Comparison of ENCODE assay signal across 26 mouse cellular contexts in the genomic region with DNA sequence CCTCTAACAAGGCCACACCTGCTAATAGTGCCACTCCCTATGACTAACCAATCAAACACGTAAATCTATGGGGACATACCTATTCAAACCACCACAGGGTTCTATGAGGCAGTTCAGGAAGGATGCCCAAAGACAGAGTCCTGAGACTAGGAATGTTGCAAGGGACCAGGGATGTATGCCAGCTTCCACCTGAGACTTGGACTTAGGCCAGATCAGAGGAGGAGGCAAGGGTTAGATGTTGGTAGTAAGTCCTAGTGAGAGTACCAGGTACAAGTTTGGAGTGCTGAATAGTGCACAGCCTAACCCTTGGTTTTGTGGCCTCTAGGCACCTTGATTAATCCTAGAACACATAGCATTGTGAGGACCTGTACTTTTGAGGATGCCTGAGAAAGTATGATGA. TPM values are rescaled to one million over a fixed set of nuclear protein-coding genes. Genes with fewer than 3 reads are reported as not detected.
DNase-seq lines count a peak whose midpoint lies in the region; ATAC-seq and TF ChIP-seq lines count a peak whose summit lies in the region.
"Had no signal": no experiment of that assay in that cellular context is flagged by ENCODE, and none has a peak within 500 bp of the region (broad histone marks: within the 10 kb centered on the region; RNA-seq: fewer than 3 reads in every experiment).

No protein-coding gene starts in this region.

- intact Hi-C loops in heart, adult 2 months (cut with DNase I): no loop called here

- no peak overlapping the region for H3K4me3 ChIP-seq in liver, adult 2 months (ENCODE audit: insufficient read depth, low read depth, low read length)
- no peak overlapping the region for H3K4me3 ChIP-seq in liver, postnatal 0 days (ENCODE audit: low read depth, low read length)
- no peak overlapping the region for H3K4me3 ChIP-seq in cerebellum, adult 2 months (replicated peaks; ENCODE audit: insufficient read depth, low read depth, low read length)
- H3K4me3 ChIP-seq in heart, adult 2 months: no peak overlapping the region
- H3K4me3 ChIP-seq: embryonic facial prominence, embryonic 10.5 days; forebrain, embryonic 13.5 days; heart, embryonic 10.5 days; hindbrain, embryonic 13.5 days had no signal

- 73% methylated on average over 1 of the region's 1 CpGs for WGBS in liver, adult 2 months
- WGBS in liver, postnatal 0 days (ENCODE audit: insufficient replicate concordance): 79% methylated on average over 1 of the region's 1 CpGs
- 17% methylated on average over 1 of the region's 1 CpGs for WGBS in cerebellum, adult 2 months
- 54% methylated on average over 1 of the region's 1 CpGs for WGBS in heart, adult 2 months

- no peak for TF ChIP-seq CTCF in liver, adult 2 months (IDR thresholded peaks at IDR 0.05; ENCODE audit: low read depth, low read length)
- TF ChIP-seq CTCF in liver, postnatal 0 days (IDR thresholded peaks at IDR 0.05; ENCODE audit: low read depth): no peak
- no peak for TF ChIP-seq CTCF in cerebellum, adult 2 months (IDR thresholded peaks at IDR 0.05; ENCODE audit: borderline replicate concordance, insufficient read depth, low read depth, low read length)
- TF ChIP-seq CTCF in heart, adult 2 months (IDR thresholded peaks at IDR 0.05): no peak

- no peak for TF ChIP-seq POLR2A in liver, adult 2 months (IDR thresholded peaks at IDR 0.05; ENCODE audit: extremely low read depth, insufficient read depth, low read length)
- no peak for TF ChIP-seq POLR2A in cerebellum, adult 2 months (IDR thresholded peaks at IDR 0.05; ENCODE audit: borderline replicate concordance, insufficient read depth, low read length)
- no peak for TF ChIP-seq POLR2A in heart, adult 2 months (IDR thresholded peaks at IDR 0.05; ENCODE audit: insufficient read depth, low read depth, low read length)

- no peaks in the 10 kb centered on the region for H3K9me3 ChIP-seq in liver, postnatal 0 days (ENCODE audit: low read length)
- H3K9me3 ChIP-seq: embryonic facial prominence, embryonic 10.5 days; forebrain, embryonic 13.5 days; heart, embryonic 10.5 days; hindbrain, embryonic 13.5 days had no signal

- no peaks in the 10 kb centered on the region for H3K27me3 ChIP-seq in liver, adult 2 months (ENCODE audit: control insufficient read depth, insufficient read depth, low read length)
- no peaks in the 10 kb centered on the region for H3K27me3 ChIP-seq in liver, postnatal 0 days (ENCODE audit: insufficient read depth, low read length)
- no peaks in the 10 kb centered on the region for H3K27me3 ChIP-seq in cerebellum, adult 2 months (ENCODE audit: control insufficient read depth, insufficient read depth, low read length)
- H3K27me3 ChIP-seq in heart, adult 2 months (ENCODE audit: control insufficient read depth, insufficient read depth, low read length): peaks cover 2% of the 10 kb centered on the region; the same call in 1 of the 2 replicates
- H3K27me3 ChIP-seq: hindbrain, embryonic 13.5 days had no signal

- peak; percentile 20 for DNase-seq in liver, adult 2 months (ENCODE audit: extremely low read depth, low read depth, low spot score)
- no peak for DNase-seq in liver, postnatal 0 days
- DNase-seq in cerebellum, adult 2 months: peak; percentile 66 to 71
- peak; percentile 76 to 81 for DNase-seq in cerebellum, postnatal 14 days
- no peak for DNase-seq in heart, adult 9 months (ENCODE audit: low spot score in 2 of 2)
- no peak for DNase-seq in heart, adult 2 months
- DNase-seq: adrenal gland, postnatal 14 days; forebrain, postnatal 0 days; gastrocnemius, postnatal 14 days; heart, postnatal 10 days; kidney, adult 18-20 months had no signal

- H3K9ac ChIP-seq in liver, adult 2 months (ENCODE audit: low read depth, low read length): no peak overlapping the region
- H3K9ac ChIP-seq in liver, postnatal 0 days (replicated peaks): no peak overlapping the region
- no peak overlapping the region for H3K9ac ChIP-seq in heart, adult 2 months (ENCODE audit: low read depth, low read length)
- H3K9ac ChIP-seq: forebrain, embryonic 13.5 days; forebrain, postnatal 0 days; hindbrain, embryonic 13.5 days had no signal

- no peak for TF ChIP-seq EP300 in liver, postnatal 0 days (IDR thresholded peaks at IDR 0.05; ENCODE audit: low read depth)
- TF ChIP-seq EP300 in heart, adult 2 months (IDR thresholded peaks at IDR 0.05; ENCODE audit: insufficient read depth, low read depth, low read length): no peak

- ATAC-seq in liver, postnatal 0 days: no peak
- ATAC-seq in CD4-positive, CD25-positive, alpha-beta regulatory T cell, adult 4 months: no peak
- ATAC-seq: forebrain, embryonic 13.5 days; forebrain, postnatal 0 days; hindbrain, postnatal 0 days had no signal

- no peaks in the 10 kb centered on the region for H3K79me2 ChIP-seq in liver, adult 2 months (ENCODE audit: control insufficient read depth, insufficient read depth, low read length)
- no peaks in the 10 kb centered on the region for H3K79me2 ChIP-seq in heart, adult 2 months (replicated peaks; ENCODE audit: control insufficient read depth, insufficient read depth, low read length)

- no peaks in the 10 kb centered on the region for H3K36me3 ChIP-seq in liver, adult 2 months (ENCODE audit: control insufficient read depth, insufficient read depth, low read length)
- no peaks in the 10 kb centered on the region for H3K36me3 ChIP-seq in liver, postnatal 0 days (replicated peaks; ENCODE audit: insufficient read depth, low read length)
- no peaks in the 10 kb centered on the region for H3K36me3 ChIP-seq in heart, adult 2 months (ENCODE audit: control insufficient read depth, insufficient read depth, low read length)
- H3K36me3 ChIP-seq: embryonic facial prominence, embryonic 10.5 days; heart, embryonic 10.5 days; hindbrain, embryonic 13.5 days had no signal

- H3K4me1 ChIP-seq in liver, adult 2 months (ENCODE audit: control insufficient read depth, insufficient read depth, low read length): no peaks in the 10 kb centered on the region
- H3K4me1 ChIP-seq in liver, postnatal 0 days (ENCODE audit: insufficient read depth): no peaks in the 10 kb centered on the region
- peaks cover 5% of the 10 kb centered on the region; the same call in 1 of the 2 replicates for H3K4me1 ChIP-seq in cerebellum, adult 2 months (ENCODE audit: control insufficient read depth, insufficient read depth, low read length)
- no peaks in the 10 kb centered on the region for H3K4me1 ChIP-seq in heart, adult 2 months (ENCODE audit: control insufficient read depth, insufficient read depth, low read length)
- H3K4me1 ChIP-seq: embryonic facial prominence, embryonic 10.5 days; forebrain, embryonic 13.5 days; heart, embryonic 10.5 days; hindbrain, embryonic 13.5 days had no signal

- H3K27ac ChIP-seq in liver, adult 2 months (replicated peaks; ENCODE audit: insufficient read depth, low read depth, low read length): no peak overlapping the region
- no peak overlapping the region for H3K27ac ChIP-seq in liver, postnatal 0 days (ENCODE audit: low read depth)
- no peak overlapping the region for H3K27ac ChIP-seq in cerebellum, adult 2 months (ENCODE audit: insufficient read depth, low read length)
- H3K27ac ChIP-seq in heart, adult 2 months: no peak overlapping the region
- H3K27ac ChIP-seq: embryonic facial prominence, embryonic 10.5 days; forebrain, embryonic 13.5 days; heart, embryonic 10.5 days; hindbrain, embryonic 13.5 days; hindbrain, postnatal 0 days had no signal

- H3K4me2 ChIP-seq in liver, postnatal 0 days (ENCODE audit: low read depth, low read length): no peak overlapping the region
- H3K4me2 ChIP-seq: forebrain, embryonic 13.5 days; hindbrain, embryonic 13.5 days had no signal

RNA-seq across cellular contexts. Expression of gene Myt1, which starts 10.5 kb away (rescaled TPM):
- total RNA-seq in liver, adult 2 months (2014; rRNA removed): not detected in 2 replicates
- not detected in 2 replicates for polyA plus RNA-seq in liver, adult 2 months (2012; rRNA removed)
- not detected in 2 replicates for polyA plus RNA-seq in liver, postnatal 0 days (2015; fragmentation: Nextera tagmentation; extraction: Ambion mirVana)
- polyA plus RNA-seq in cerebellum, adult 2 months (2012; rRNA removed): 44.2 and 47.5 TPM in 2 replicates
- polyA plus RNA-seq in CD4-positive, CD25-positive, alpha-beta regulatory T cell, adult 4 months (2017; shearing (Covaris generic)): not detected
- total RNA-seq in heart, adult 2 months (2021): not detected
- 0.02 TPM in 1 of 2 replicates, not detected in the other for polyA plus RNA-seq in heart, adult 2 months (2012; rRNA removed)
- total RNA-seq: gastrocnemius, adult 18-20 months; gastrocnemius, postnatal 14 days; heart, postnatal 10 days; hematopoietic stem cell, adult 5-6 weeks; MEL had no signal
- polyA plus RNA-seq: gonadal fat pad, adult 2 months; kidney, embryonic 14.5 days had no signal

RNA-seq across cellular contexts. Expression of gene Oprl1, which starts 37.8 kb away (rescaled TPM):
- 0.13 TPM in 1 of 2 replicates, not detected in the other for total RNA-seq in liver, adult 2 months (2014; rRNA removed)
- 0.06 TPM in 1 of 2 replicates, not detected in the other for polyA plus RNA-seq in liver, adult 2 months (2012; rRNA removed)
- 0.07 and 0.17 TPM in 2 replicates for polyA plus RNA-seq in liver, postnatal 0 days (2015; fragmentation: Nextera tagmentation; extraction: Ambion mirVana)
- polyA plus RNA-seq in cerebellum, adult 2 months (2012; rRNA removed): 28.6 and 35.1 TPM in 2 replicates
- not detected for polyA plus RNA-seq in CD4-positive, CD25-positive, alpha-beta regulatory T cell, adult 4 months (2017; shearing (Covaris generic))
- total RNA-seq in heart, adult 2 months (2021): not detected
- not detected in 2 replicates for polyA plus RNA-seq in heart, adult 2 months (2012; rRNA removed)
- total RNA-seq: gastrocnemius, adult 18-20 months; gastrocnemius, postnatal 14 days; heart, postnatal 10 days; hematopoietic stem cell, adult 5-6 weeks had no signal

RNA-seq across cellular contexts. Expression of gene Lkaaear1, which starts 54.4 kb away (rescaled TPM):
- total RNA-seq in liver, adult 2 months (2014; rRNA removed): not detected in 2 replicates
- not detected in 2 replicates for polyA plus RNA-seq in liver, adult 2 months (2012; rRNA removed)
- not detected in 2 replicates for polyA plus RNA-seq in liver, postnatal 0 days (2015; fragmentation: Nextera tagmentation; extraction: Ambion mirVana)
- polyA plus RNA-seq in cerebellum, adult 2 months (2012; rRNA removed): not detected in 2 replicates
- polyA plus RNA-seq in CD4-positive, CD25-positive, alpha-beta regulatory T cell, adult 4 months (2017; shearing (Covaris generic)): not detected
- total RNA-seq in heart, adult 2 months (2021): not detected
- polyA plus RNA-seq in heart, adult 2 months (2012; rRNA removed): 0.27 TPM in 1 of 2 replicates, not detected in the other
- total RNA-seq: adrenal gland, adult 18-20 months; adrenal gland, postnatal 14 days; forebrain, postnatal 0 days; gastrocnemius, adult 18-20 months; gastrocnemius, postnatal 14 days; heart, postnatal 10 days; hematopoietic stem cell, adult 5-6 weeks; hindbrain, postnatal 0 days; MEL had no signal
- polyA plus RNA-seq: embryonic facial prominence, embryonic 10.5 days; embryonic facial prominence, embryonic 14.5 days; forebrain, embryonic 13.5 days; forebrain, postnatal 0 days; heart, embryonic 10.5 days; heart, embryonic 14.5 days; hindbrain, embryonic 13.5 days; hindbrain, postnatal 0 days; intestine, embryonic 14.5 days; kidney, embryonic 14.5 days had no signal

RNA-seq across cellular contexts. Expression of gene Rgs19, which starts 58.8 kb away (rescaled TPM):
- 1.5 and 3.2 TPM in 2 replicates for total RNA-seq in liver, adult 2 months (2014; rRNA removed)
- polyA plus RNA-seq in liver, adult 2 months (2012; rRNA removed): 4.5 and 7.8 TPM in 2 replicates
- 18.6 and 20.5 TPM in 2 replicates for polyA plus RNA-seq in liver, postnatal 0 days (2015; fragmentation: Nextera tagmentation; extraction: Ambion mirVana)
- 29.2 and 30.6 TPM in 2 replicates for polyA plus RNA-seq in cerebellum, adult 2 months (2012; rRNA removed)
- 100 to 1,000 TPM; 174 to 198 TPM for polyA plus RNA-seq in CD4-positive, CD25-positive, alpha-beta regulatory T cell, adult 4 months (2017; shearing (Covaris generic))
- total RNA-seq in heart, adult 2 months (2021): 1 to 10 TPM; 6.7 to 8.0 TPM
- polyA plus RNA-seq in heart, adult 2 months (2012; rRNA removed): 22.8 and 24.5 TPM in 2 replicates

Comparison
In these comparisons a context has a peak if more than half of its experiments do, and no peak if none do; other contexts are left out.
1. DNase-seq: peak in liver, adult 2 months (single experiment), cerebellum, adult 2 months (2 of 2) and cerebellum, postnatal 14 days (2 of 2); none in liver, postnatal 0 days (single experiment), heart, adult 9 months (0 of 2) and heart, adult 2 months (0 of 2).
2. RNA of gene Myt1, which starts 10.5 kb away (polyA plus RNA-seq): 44.2 to 47.5 TPM in cerebellum, adult 2 months; not detected in CD4-positive, CD25-positive, alpha-beta regulatory T cell, adult 4 months, 0.02 TPM in heart, adult 2 months, not detected in liver, adult 2 months and not detected in liver, postnatal 0 days; every median in the first group is over 10 times any median in the second.
3. RNA of gene Oprl1, which starts 37.8 kb away (polyA plus RNA-seq): 28.6 to 35.1 TPM in cerebellum, adult 2 months; not detected in CD4-positive, CD25-positive, alpha-beta regulatory T cell, adult 4 months, 0.07 to 0.17 TPM in liver, postnatal 0 days, 0.06 TPM in liver, adult 2 months and not detected in heart, adult 2 months; every median in the first group is over 10 times any median in the second.